In genomic region chr7:127935028-127935722, GRCm38 (mm10) we compare ENCODE assay signal across 8 mouse cellular contexts. TPM values are rescaled to one million over a fixed set of nuclear protein-coding genes. Genes with fewer than 3 reads are reported as not detected.
A peak's percentile ranks its signal among the peaks of the same experiment; 100 is the strongest.
DNase-seq lines count a peak whose midpoint lies in the region; ATAC-seq and TF ChIP-seq lines count a peak whose summit lies in the region.

No protein-coding gene starts in this region.

- DNase-seq in Muller cell, postnatal 12 days (ENCODE audit: inconsistent ontology term), result peak; percentile 93
- peak; percentile 94 for DNase-seq in cerebellum, adult 9-10 months
- peak; percentile 95 for DNase-seq in hindbrain, embryonic 10.5 days (ENCODE audit: low spot score)
- peak; percentile 96 for DNase-seq in layer of hippocampus, adult 9-11 months
- peak; percentile 94 for DNase-seq in ovary, adult 18-20 months (ENCODE audit: low spot score)
- DNase-seq in thymus, adult 2 months, result peak; percentile 97

- H3K4me3 ChIP-seq in hindbrain, embryonic 10.5 days, result peak overlapping the region; percentile 78
- H3K4me3 ChIP-seq in lung, embryonic 16.5 days (ENCODE audit: low read length), result peak overlapping the region; percentile 82
- H3K4me3 ChIP-seq in thymus, adult 2 months (ENCODE audit: control insufficient read depth, insufficient read depth, low read length), result peak overlapping the region; percentile 65

- peak; percentile 49; the same call in 1 of the 2 replicates for TF ChIP-seq POLR2A in thymus, adult 2 months (IDR thresholded peaks at IDR 0.05; ENCODE audit: control insufficient read depth, extremely low read depth, insufficient read depth, low read length, poor library complexity)

- H3K9ac ChIP-seq in lung, embryonic 16.5 days (ENCODE audit: low read length), result peak overlapping the region; percentile 90

- H3K9me3 ChIP-seq in hindbrain, embryonic 10.5 days, result no peaks in the 10 kb centered on the region
- H3K9me3 ChIP-seq in lung, embryonic 16.5 days (ENCODE audit: control insufficient read depth, low read length), result no peaks in the 10 kb centered on the region

- 7% methylated on average over 32 of the region's 32 CpGs for WGBS in hindbrain, embryonic 10.5 days
- WGBS in lung, embryonic 16.5 days, result 5% methylated on average over 32 of the region's 32 CpGs
- WGBS in thymus, adult 2 months, result 7% methylated on average over 30 of the region's 32 CpGs

- H3K27ac ChIP-seq in hindbrain, embryonic 10.5 days, result peak overlapping the region; percentile 92
- H3K27ac ChIP-seq in lung, embryonic 16.5 days (ENCODE audit: low read length), result peak overlapping the region; percentile 77
- no peak overlapping the region for H3K27ac ChIP-seq in thymus, adult 2 months (ENCODE audit: control insufficient read depth, insufficient read depth, low read length)

- peak overlapping the region; percentile 99 for H3K4me2 ChIP-seq in lung, embryonic 16.5 days (ENCODE audit: low read depth, low read length)

- peaks cover 54% of the 10 kb centered on the region for H3K4me1 ChIP-seq in hindbrain, embryonic 10.5 days (replicated peaks)
- peaks cover 39% of the 10 kb centered on the region for H3K4me1 ChIP-seq in lung, embryonic 16.5 days (replicated peaks; ENCODE audit: control insufficient read depth, insufficient read depth, low read length)
- peaks cover 14% of the 10 kb centered on the region for H3K4me1 ChIP-seq in thymus, adult 2 months (replicated peaks; ENCODE audit: control insufficient read depth, insufficient read depth, low read length)

- no peaks in the 10 kb centered on the region for H3K36me3 ChIP-seq in hindbrain, embryonic 10.5 days
- H3K36me3 ChIP-seq in lung, embryonic 16.5 days (ENCODE audit: control insufficient read depth, insufficient read depth, low read length), result no peaks in the 10 kb centered on the region
- H3K36me3 ChIP-seq in thymus, adult 2 months (ENCODE audit: control insufficient read depth, insufficient read depth, low read length), result no peaks in the 10 kb centered on the region

- peak; percentile 97 for ATAC-seq in frontal cortex, adult (ENCODE audit: low TSS enrichment)
- ATAC-seq in lung, embryonic 16.5 days (ENCODE audit: low read depth), result peak; percentile 93

- TF ChIP-seq CTCF in thymus, adult 2 months (IDR thresholded peaks at IDR 0.05; ENCODE audit: borderline replicate concordance, control insufficient read depth, extremely low read depth, insufficient read depth, low read length, poor library complexity), result peak; percentile 96

- H3K27me3 ChIP-seq in hindbrain, embryonic 10.5 days (ENCODE audit: insufficient read depth, poor library complexity, severe bottlenecking), result peaks cover 16% of the 10 kb centered on the region
- H3K27me3 ChIP-seq in lung, embryonic 16.5 days (ENCODE audit: control insufficient read depth, insufficient read depth, low read depth, low read length), result no peaks in the 10 kb centered on the region
- H3K27me3 ChIP-seq in thymus, adult 2 months (ENCODE audit: control insufficient read depth, insufficient read depth, low read length), result no peaks in the 10 kb centered on the region

RNA-seq across cellular contexts. Expression of gene Prss8, which starts 5.3 kb away (rescaled TPM):
- 5.3 and 9.7 TPM in 2 replicates for polyA plus RNA-seq in hindbrain, embryonic 10.5 days (2016; fragmentation: Nextera tagmentation; extraction: Ambion mirVana)
- 101 and 108 TPM in 2 replicates for polyA plus RNA-seq in lung, embryonic 16.5 days (2015; fragmentation: Nextera tagmentation; extraction: Ambion mirVana)
- 5.4 and 6.9 TPM in 2 replicates for polyA plus RNA-seq in thymus, adult 2 months (2012; rRNA removed)

RNA-seq across cellular contexts. Expression of gene Prss36, which starts 11.3 kb away (rescaled TPM):
- 10.4 and 11.6 TPM in 2 replicates for polyA plus RNA-seq in hindbrain, embryonic 10.5 days (2016; fragmentation: Nextera tagmentation; extraction: Ambion mirVana)
- polyA plus RNA-seq in lung, embryonic 16.5 days (2015; fragmentation: Nextera tagmentation; extraction: Ambion mirVana), result 12.3 and 12.4 TPM in 2 replicates
- polyA plus RNA-seq in thymus, adult 2 months (2012; rRNA removed), result 10.3 and 15.8 TPM in 2 replicates

RNA-seq across cellular contexts. Expression of gene Kat8, which starts 22.9 kb away (rescaled TPM):
- polyA plus RNA-seq in hindbrain, embryonic 10.5 days (2016; fragmentation: Nextera tagmentation; extraction: Ambion mirVana), result 50.4 TPM in 2 replicates
- 37.2 and 38.9 TPM in 2 replicates for polyA plus RNA-seq in lung, embryonic 16.5 days (2015; fragmentation: Nextera tagmentation; extraction: Ambion mirVana)
- polyA plus RNA-seq in thymus, adult 2 months (2012; rRNA removed), result 25.5 and 29.4 TPM in 2 replicates

RNA-seq across cellular contexts. Expression of gene Bckdk, which starts 31.3 kb away (rescaled TPM):
- polyA plus RNA-seq in hindbrain, embryonic 10.5 days (2016; fragmentation: Nextera tagmentation; extraction: Ambion mirVana), result 115 and 123 TPM in 2 replicates
- 129 and 133 TPM in 2 replicates for polyA plus RNA-seq in lung, embryonic 16.5 days (2015; fragmentation: Nextera tagmentation; extraction: Ambion mirVana)
- polyA plus RNA-seq in thymus, adult 2 months (2012; rRNA removed), result 94.9 and 103 TPM in 2 replicates

RNA-seq across cellular contexts. Expression of gene Fus, which starts 32.1 kb away (rescaled TPM):
- 328 and 333 TPM in 2 replicates for polyA plus RNA-seq in hindbrain, embryonic 10.5 days (2016; fragmentation: Nextera tagmentation; extraction: Ambion mirVana)
- polyA plus RNA-seq in lung, embryonic 16.5 days (2015; fragmentation: Nextera tagmentation; extraction: Ambion mirVana), result 299 and 328 TPM in 2 replicates
- 478 and 527 TPM in 2 replicates for polyA plus RNA-seq in thymus, adult 2 months (2012; rRNA removed)
